Mouse (Mus musculus): ENCODE data around the gene Kat5.

- no peak for TF ChIP-seq GATA1 (IDR thresholded peaks at IDR 0.05; ENCODE audit: borderline replicate concordance, low read length)
- no peak for TF ChIP-seq FLI1 (IDR thresholded peaks at IDR 0.05; ENCODE audit: low read length)
These were observed 3.8 kb downstream of the Kat5 start for GRCm38 (mm10) chr19:5606196-5606595.
